Mouse (Mus musculus) embryonic fibroblast, embryonic 13.5 days (primary cell): ENCODE data around the gene Lrrd1.

Source experiments
- CTCF ChIP-seq: IDR thresholded peaks from 2 replicates; pipeline ENCODE4 v1.5.1; 2011; ENCODE audit warnings: mild to moderate bottlenecking, control low read depth, low read length, moderate library complexity, borderline replicate concordance; ENCODE audit not compliant: insufficient read depth
- POLR2A ChIP-seq: IDR thresholded peaks from 2 replicates; pipeline ENCODE4 v1.6.1; 2011; ENCODE audit warnings: low read depth, mild to moderate bottlenecking, control low read depth, low read length, moderate library complexity

GRCm38 (mm10) chr5:3834107-3834506, 10.9 kb upstream of the Lrrd1 start:
- TF ChIP-seq CTCF (no peak), POLR2A (no peak)
